Mouse (Mus musculus) ovary, postnatal 10 days (tissue): Measurements from ENCODE around the gene Mcl1.

Experiments used
- DNase-seq: peaks from one replicate; pipeline ENCODE4 v3.0.0; 2022; ENCODE audit warnings: low spot score

Mcl1 gene

GRCm38 (mm10) chr3:95709967-95710366, 51.4 kb downstream of the Mcl1 start:
- DNase-seq = no peak
